Comparison of ENCODE assay signal across 28 mouse cellular contexts in the genomic region with DNA sequence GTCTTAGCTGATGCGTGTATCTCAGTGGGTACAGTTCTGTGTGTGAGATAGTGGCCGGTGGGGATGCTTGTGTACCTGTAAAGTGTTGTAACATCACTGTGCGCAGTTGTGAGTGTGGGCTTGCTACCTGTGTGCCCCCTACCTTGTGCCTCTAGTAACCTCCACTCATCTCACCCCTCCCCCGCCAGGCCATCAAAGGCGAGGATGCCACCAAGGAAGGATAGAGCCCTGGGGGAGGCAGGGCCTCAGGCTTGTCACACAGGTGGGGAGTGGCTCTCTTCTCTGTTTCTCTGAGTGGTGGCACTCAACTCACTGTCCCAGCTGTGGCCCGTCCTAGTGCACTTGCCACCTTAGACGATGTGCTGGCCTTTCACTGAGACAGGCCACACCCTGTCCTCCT. TPM values are rescaled to one million over a fixed set of nuclear protein-coding genes. Genes with fewer than 3 reads are reported as not detected.
"Had no signal": no experiment of that assay in that cellular context is flagged by ENCODE, and none has a peak within 500 bp of the region (broad histone marks: within the 10 kb centered on the region; RNA-seq: fewer than 3 reads in every experiment).

No protein-coding gene starts in this region.

- H3K27me3 ChIP-seq: heart, embryonic 13.5 days; heart, embryonic 15.5 days; hindbrain, embryonic 15.5 days; kidney, embryonic 15.5 days; limb, embryonic 13.5 days; limb, embryonic 15.5 days had no signal

- H3K4me2 ChIP-seq: heart, embryonic 11.5 days; heart, embryonic 13.5 days; heart, embryonic 15.5 days; hindbrain, embryonic 15.5 days; kidney, embryonic 15.5 days; limb, embryonic 13.5 days; limb, embryonic 15.5 days; liver, embryonic 12.5 days had no signal

- DNase-seq: gastrocnemius, postnatal 14 days; gastrocnemius, postnatal 36 days; heart, adult 11 months; heart, adult 2 months; heart, postnatal 10 days; kidney, adult 11 months; kidney, adult 2 months; kidney, adult 9 months; kidney, postnatal 14 days; kidney, postnatal 36 days; layer of hippocampus, adult 9-11 months; layer of hippocampus, postnatal 36 days; left cerebral cortex, postnatal 4 days had no signal

- H3K27ac ChIP-seq: heart, adult 2 months; heart, embryonic 13.5 days; heart, embryonic 15.5 days; hindbrain, embryonic 15.5 days; hindbrain, postnatal 0 days; kidney, embryonic 15.5 days; kidney, postnatal 0 days; limb, embryonic 13.5 days; limb, embryonic 15.5 days; liver, embryonic 12.5 days had no signal

- ATAC-seq: hindbrain, postnatal 0 days; intestine, embryonic 16.5 days; liver, embryonic 12.5 days had no signal

- H3K4me3 ChIP-seq: heart, adult 2 months; heart, embryonic 13.5 days; heart, embryonic 15.5 days; hindbrain, embryonic 15.5 days; kidney, embryonic 15.5 days; limb, embryonic 13.5 days; limb, embryonic 15.5 days; liver, embryonic 12.5 days had no signal

- H3K4me1 ChIP-seq: heart, embryonic 15.5 days; kidney, embryonic 15.5 days; limb, embryonic 13.5 days had no signal

- H3K9me3 ChIP-seq: heart, embryonic 13.5 days; heart, embryonic 15.5 days; hindbrain, embryonic 15.5 days; kidney, embryonic 15.5 days; limb, embryonic 13.5 days; limb, embryonic 15.5 days; liver, embryonic 12.5 days had no signal

- H3K9ac ChIP-seq: heart, embryonic 13.5 days; heart, embryonic 15.5 days; hindbrain, embryonic 15.5 days; kidney, embryonic 15.5 days; limb, embryonic 13.5 days; limb, embryonic 15.5 days; liver, embryonic 12.5 days had no signal

- H3K36me3 ChIP-seq: heart, embryonic 13.5 days; heart, embryonic 15.5 days; hindbrain, embryonic 15.5 days; kidney, embryonic 15.5 days; limb, embryonic 13.5 days; limb, embryonic 15.5 days; liver, embryonic 12.5 days had no signal

RNA-seq across cellular contexts. Expression of a gene that starts 16.7 kb away (rescaled TPM):
- total RNA-seq: heart, adult 2 months; heart, postnatal 10 days; heart, postnatal 25 days; hematopoietic stem cell, adult 5-6 weeks; left cerebral cortex, adult 18-20 months had no signal
- polyA plus RNA-seq: liver, adult 2 months had no signal
